Mouse (Mus musculus) kidney, postnatal 4 days (tissue): ENCODE measurements at regions not wholly inside any gene's neighbourhood (a gene's known extent, or its start where the extent isn't known, plus 50 kb on each side); places are given as distances from the start of the nearest gene placed in this dataset.

Source experiments
- DNase-seq, 2 experiments: peaks; one replicate each; pipeline ENCODE4 v3.0.0; 2021; ENCODE audit warnings: mixed read lengths in 2 of 2

GRCm38 (mm10) chr15:62734900-62735299 lies 1110.1 kb downstream of the Gsdmc2 start:
- no peak for DNase-seq

- DNase-seq, result no peak
These were observed 1114.5 kb downstream of the Gsdmc2 start for GRCm38 (mm10) chr15:62730524-62730923.

- no peak for DNase-seq
These were observed 1130.7 kb downstream of the Gsdmc2 start for GRCm38 (mm10) chr15:62714265-62714664.

- DNase-seq, result peak; percentile 7 to 38
These were observed 1132.3 kb downstream of the Gsdmc2 start for GRCm38 (mm10) chr15:62712543-62713131.

GRCm38 (mm10) chr15:62712060-62712542 lies 1132.9 kb downstream of the Gsdmc2 start:
- DNase-seq, result no peak

- DNase-seq, result peak; percentile 25 to 29
These were observed 1135.4 kb downstream of the Gsdmc2 start for GRCm38 (mm10) chr15:62709546-62709945.

GRCm38 (mm10) chr15:62698559-62698958 lies 1146.4 kb downstream of the Gsdmc2 start:
- no peak for DNase-seq

- DNase-seq, result no peak
These were observed 1150.2 kb downstream of the Gsdmc2 start for GRCm38 (mm10) chr15:62694734-62695133.

- no peak for DNase-seq
These were observed 1151.3 kb downstream of the Gsdmc2 start for GRCm38 (mm10) chr15:62693671-62694070.

GRCm38 (mm10) chr15:62673410-62673809 lies 1171.6 kb downstream of the Gsdmc2 start:
- no peak for DNase-seq

- no peak for DNase-seq
These were observed 1175.0 kb downstream of the Gsdmc2 start for GRCm38 (mm10) chr15:62670026-62670425.

GRCm38 (mm10) chr15:62659096-62659495 lies 1185.9 kb downstream of the Gsdmc2 start:
- DNase-seq, result no peak

GRCm38 (mm10) chr15:62658695-62659094 lies 1186.3 kb downstream of the Gsdmc2 start:
- no peak for DNase-seq

- peak in 1 of 2 experiments; percentile 3 for DNase-seq
These were observed 1198.4 kb downstream of the Gsdmc2 start for GRCm38 (mm10) chr15:62646476-62647168.

- DNase-seq, result no peak
These were observed 1200.2 kb downstream of the Gsdmc2 start for GRCm38 (mm10) chr15:62644744-62645143.

- DNase-seq, result no peak
These were observed 1200.7 kb downstream of the Gsdmc2 start for GRCm38 (mm10) chr15:62644296-62644695.

GRCm38 (mm10) chr15:62641051-62641710 lies 1203.8 kb downstream of the Gsdmc2 start:
- no peak for DNase-seq

- DNase-seq, result no peak
These were observed 1219.6 kb downstream of the Gsdmc2 start for GRCm38 (mm10) chr15:62625406-62625805.

- DNase-seq, result no peak
These were observed 1228.9 kb downstream of the Gsdmc2 start for GRCm38 (mm10) chr15:62616042-62616441.

GRCm38 (mm10) chr15:62596735-62597134 lies 1248.2 kb downstream of the Gsdmc2 start:
- DNase-seq, result no peak

GRCm38 (mm10) chr15:62588580-62588979 lies 1256.4 kb downstream of the Gsdmc2 start:
- no peak for DNase-seq

- no peak for DNase-seq
These were observed 1266.2 kb downstream of the Gsdmc2 start for GRCm38 (mm10) chr15:62578788-62579187.

GRCm38 (mm10) chr15:62575791-62576190 lies 1269.2 kb downstream of the Gsdmc2 start:
- no peak for DNase-seq

GRCm38 (mm10) chr15:62571803-62572202 lies 1273.2 kb downstream of the Gsdmc2 start:
- DNase-seq, result peak in 1 of 2 experiments; percentile 6
